Mouse (Mus musculus) kidney, postnatal 4 days (tissue): ENCODE data around the gene Cldn5.

Experiments
- DNase-seq, 2 experiments: peaks; one replicate each; pipeline ENCODE4 v3.0.0; 2021; ENCODE audit warnings: mixed read lengths in 2 of 2

The Cldn5 gene

DNA sequence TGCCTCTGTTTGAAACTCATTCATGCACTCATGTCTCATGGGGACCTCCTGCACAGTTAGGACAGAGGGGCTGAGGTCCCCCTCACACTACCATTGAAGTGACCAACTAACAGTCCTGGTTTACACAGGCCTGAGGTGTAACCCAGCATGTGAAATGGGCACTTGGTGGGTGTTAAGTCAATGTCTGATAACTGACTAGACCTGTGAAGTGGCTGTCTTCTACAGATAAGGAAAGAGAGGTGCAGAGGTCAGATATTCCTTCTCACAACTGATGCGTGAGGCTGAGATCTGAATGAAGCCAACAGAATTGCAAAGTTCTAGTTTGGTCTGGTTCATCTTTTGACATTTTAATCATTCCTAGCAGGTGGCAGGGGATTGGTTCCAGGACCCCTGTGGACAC, 8.8 kb downstream of the Cldn5 start:
- no peak for DNase-seq

GRCm38 (mm10) chr16:18786652-18787051, 10.0 kb downstream of the Cldn5 start:
- DNase-seq, result no peak

GRCm38 (mm10) chr16:18788627-18789406, 12.2 kb downstream of the Cldn5 start:
- no peak for DNase-seq

GRCm38 (mm10) chr16:18795223-18795899, 18.7 kb downstream of the Cldn5 start:
- DNase-seq, result no peak

GRCm38 (mm10) chr16:18796645-18797044, 20.0 kb downstream of the Cldn5 start:
- no peak for DNase-seq

- DNase-seq, result no peak
These were observed 21.5 kb downstream of the Cldn5 start for GRCm38 (mm10) chr16:18798151-18798550.

- peak; percentile 79 to 81 for DNase-seq
These were observed 22.2 kb downstream of the Cldn5 start for GRCm38 (mm10) chr16:18798841-18799240.

DNA sequence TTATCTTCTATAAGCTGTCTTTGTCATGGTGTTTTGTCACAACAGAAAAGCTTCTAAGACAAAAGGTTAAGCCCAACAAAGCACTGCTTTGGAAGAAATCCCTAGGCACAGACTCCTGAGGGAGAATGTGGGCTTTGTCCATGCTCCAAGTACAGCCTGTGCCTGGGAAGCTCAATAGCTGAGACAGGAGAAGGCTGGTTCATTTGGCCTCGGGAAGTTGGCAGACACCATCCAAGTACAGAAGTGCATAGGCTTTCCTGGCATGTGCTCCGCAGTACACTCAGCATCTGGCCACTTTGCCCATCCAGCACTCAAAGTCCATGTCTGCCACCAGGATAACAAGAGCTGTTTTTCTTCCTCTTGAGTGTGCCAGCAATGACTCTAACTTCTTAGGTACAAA, 29.1 kb downstream of the Cldn5 start:
- no peak for DNase-seq

DNA sequence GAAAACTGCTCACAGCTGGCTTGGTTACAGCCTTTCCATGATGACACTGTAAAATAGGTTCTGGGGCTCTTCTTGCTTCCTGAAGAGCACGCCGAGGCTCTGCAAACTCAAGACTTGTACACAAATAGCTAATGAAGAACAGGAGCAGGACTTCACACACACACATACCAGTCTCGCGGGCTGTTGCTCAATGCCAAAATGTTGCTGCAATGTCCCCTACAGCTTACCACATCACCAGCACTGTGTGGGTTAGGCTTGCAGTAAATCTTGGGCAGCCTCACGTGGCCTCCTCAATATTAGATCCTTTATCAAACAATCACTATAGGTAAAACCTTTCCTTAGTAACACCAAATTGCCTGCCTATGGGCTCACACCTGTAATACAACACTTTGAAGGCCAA, 32.4 kb downstream of the Cldn5 start:
- no peak for DNase-seq

DNA sequence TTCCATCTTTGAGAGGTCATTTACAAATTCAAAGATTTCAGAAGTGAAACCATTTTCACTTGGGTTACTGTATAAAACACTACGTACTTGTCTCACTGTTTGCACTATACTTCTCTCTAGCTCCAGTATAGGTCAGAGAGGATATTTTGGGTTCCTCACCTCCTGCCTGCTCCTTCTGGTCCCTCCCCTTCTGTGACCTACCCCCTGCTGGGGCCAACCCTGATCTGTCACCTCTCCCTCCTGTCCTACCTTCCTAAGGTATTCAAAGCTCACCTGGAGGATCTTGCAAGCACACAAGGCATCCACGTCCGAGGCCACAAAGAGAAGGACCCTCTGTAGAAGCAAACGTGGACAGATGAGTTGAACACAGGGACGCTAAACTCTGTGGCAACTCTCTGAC, 34.4 kb downstream of the Cldn5 start:
- no peak for DNase-seq

- peak; percentile 92 to 94 for DNase-seq
These were observed 35.1 kb downstream of the Cldn5 start, which contains the start of the genes Ufd1 and Cdc45 for GRCm38 (mm10) chr16:18811468-18812384. Gene Ufd1, plus strand, starts transcription at chr16:18811779. Gene Cdc45, minus strand, starts transcription at chr16:18811987.

GRCm38 (mm10) chr16:18812385-18812910, 35.8 kb downstream of the Cldn5 start:
- DNase-seq, result no peak

- no peak for DNase-seq
These were observed 45.7 kb downstream of the Cldn5 start for GRCm38 (mm10) chr16:18822356-18822755.

GRCm38 (mm10) chr16:18822925-18823324, 46.3 kb downstream of the Cldn5 start:
- DNase-seq, result no peak
